Mouse (Mus musculus): ENCODE measurements around the gene Rptor. TPM values are rescaled to one million over a fixed set of nuclear protein-coding genes. Genes with fewer than 3 reads are reported as not detected.

Gene Rptor
- polyA plus RNA-seq, 1 experiment from 2014 or later: 11.3 TPM

- 100% methylated on average over 1 of the region's 1 CpGs for WGBS
- Histone ChIP-seq H3K36me3 (ENCODE audit: control insufficient read depth, insufficient read depth) (no peaks in the 10 kb centered on the region), H3K4me1 (replicated peaks; ENCODE audit: control insufficient read depth, insufficient read depth, low read length) (peaks cover 13% of the 10 kb centered on the region), H3K9me3 (ENCODE audit: control insufficient read depth, low read length) (no peaks in the 10 kb centered on the region), H3K4me2 (ENCODE audit: low read length) (no peak overlapping the region), H3K9ac (replicated peaks; ENCODE audit: low read depth, low read length) (no peak overlapping the region), H3K27me3 (replicated peaks; ENCODE audit: control insufficient read depth, insufficient read depth, low read length) (no peaks in the 10 kb centered on the region), H3K27ac (ENCODE audit: low read length) (no peak overlapping the region), H3K4me3 (replicated peaks; ENCODE audit: low read length) (no peak overlapping the region)
- no peak for ATAC-seq
Observed at GRCm38 (mm10) chr11:119794020-119794419, 191.3 kb downstream of the Rptor start.

GRCm38 (mm10) chr11:119794671-119795070, 192.0 kb downstream of the Rptor start:
- Histone ChIP-seq H3K4me3 (replicated peaks; ENCODE audit: low read length) (no peak overlapping the region), H3K27ac (ENCODE audit: low read length) (no peak overlapping the region), H3K9me3 (ENCODE audit: control insufficient read depth, low read length) (no peaks in the 10 kb centered on the region), H3K27me3 (replicated peaks; ENCODE audit: control insufficient read depth, insufficient read depth, low read length) (no peaks in the 10 kb centered on the region), H3K4me1 (replicated peaks; ENCODE audit: control insufficient read depth, insufficient read depth, low read length) (peaks cover 10% of the 10 kb centered on the region), H3K36me3 (ENCODE audit: control insufficient read depth, insufficient read depth) (no peaks in the 10 kb centered on the region), H3K9ac (replicated peaks; ENCODE audit: low read depth, low read length) (no peak overlapping the region), H3K4me2 (ENCODE audit: low read length) (no peak overlapping the region)
- WGBS: 81% methylated on average over 6 of the region's 6 CpGs
- no peak for ATAC-seq

GRCm38 (mm10) chr11:119796406-119796805, 193.7 kb downstream of the Rptor start:
- no peaks in the 10 kb centered on the region for H3K9me3 ChIP-seq (ENCODE audit: control insufficient read depth, low read length)
- ATAC-seq: no peak
- H3K36me3 ChIP-seq (ENCODE audit: control insufficient read depth, insufficient read depth): no peaks in the 10 kb centered on the region
- 53% methylated on average over 7 of the region's 7 CpGs for WGBS
- H3K27me3 ChIP-seq (replicated peaks; ENCODE audit: control insufficient read depth, insufficient read depth, low read length): no peaks in the 10 kb centered on the region
- 0 out of 2 replicates have a peak overlapping the region, but pooled peaks have one; percentile 14 for H3K27ac ChIP-seq (ENCODE audit: low read length)
- no peak overlapping the region for H3K4me3 ChIP-seq (replicated peaks; ENCODE audit: low read length)
- peaks cover 10% of the 10 kb centered on the region for H3K4me1 ChIP-seq (replicated peaks; ENCODE audit: control insufficient read depth, insufficient read depth, low read length)
- H3K9ac ChIP-seq (replicated peaks; ENCODE audit: low read depth, low read length): no peak overlapping the region
- H3K4me2 ChIP-seq (ENCODE audit: low read length): no peak overlapping the region

GRCm38 (mm10) chr11:119796846-119797245, 194.1 kb downstream of the Rptor start:
- no peak overlapping the region for H3K9ac ChIP-seq (replicated peaks; ENCODE audit: low read depth, low read length)
- no peak overlapping the region for H3K27ac ChIP-seq (ENCODE audit: low read length)
- H3K4me2 ChIP-seq (ENCODE audit: low read length): no peak overlapping the region
- no peaks in the 10 kb centered on the region for H3K36me3 ChIP-seq (ENCODE audit: control insufficient read depth, insufficient read depth)
- no peaks in the 10 kb centered on the region for H3K9me3 ChIP-seq (ENCODE audit: control insufficient read depth, low read length)
- no peak for ATAC-seq
- H3K4me1 ChIP-seq (replicated peaks; ENCODE audit: control insufficient read depth, insufficient read depth, low read length): peaks cover 10% of the 10 kb centered on the region
- no peaks in the 10 kb centered on the region for H3K27me3 ChIP-seq (replicated peaks; ENCODE audit: control insufficient read depth, insufficient read depth, low read length)
- H3K4me3 ChIP-seq (replicated peaks; ENCODE audit: low read length): no peak overlapping the region
- 91% methylated on average over 7 of the region's 7 CpGs for WGBS

- no peaks in the 10 kb centered on the region for H3K36me3 ChIP-seq (ENCODE audit: control insufficient read depth, insufficient read depth)
- no peak for ATAC-seq
- H3K27me3 ChIP-seq (replicated peaks; ENCODE audit: control insufficient read depth, insufficient read depth, low read length): no peaks in the 10 kb centered on the region
- no peak overlapping the region for H3K4me3 ChIP-seq (replicated peaks; ENCODE audit: low read length)
- peaks cover 10% of the 10 kb centered on the region for H3K4me1 ChIP-seq (replicated peaks; ENCODE audit: control insufficient read depth, insufficient read depth, low read length)
- no peak overlapping the region for H3K27ac ChIP-seq (ENCODE audit: low read length)
- no peaks in the 10 kb centered on the region for H3K9me3 ChIP-seq (ENCODE audit: control insufficient read depth, low read length)
- WGBS: 87% methylated on average over 2 of the region's 2 CpGs
- H3K9ac ChIP-seq (replicated peaks; ENCODE audit: low read depth, low read length): no peak overlapping the region
- no peak overlapping the region for H3K4me2 ChIP-seq (ENCODE audit: low read length)
Observed at GRCm38 (mm10) chr11:119799536-119799935, 196.8 kb downstream of the Rptor start.

- WGBS: 71% methylated on average over 1 of the region's 1 CpGs
- Histone ChIP-seq H3K9ac (replicated peaks; ENCODE audit: low read depth, low read length) (no peak overlapping the region), H3K27me3 (replicated peaks; ENCODE audit: control insufficient read depth, insufficient read depth, low read length) (no peaks in the 10 kb centered on the region), H3K9me3 (ENCODE audit: control insufficient read depth, low read length) (no peaks in the 10 kb centered on the region), H3K36me3 (ENCODE audit: control insufficient read depth, insufficient read depth) (no peaks in the 10 kb centered on the region), H3K27ac (ENCODE audit: low read length) (no peak overlapping the region), H3K4me1 (replicated peaks; ENCODE audit: control insufficient read depth, insufficient read depth, low read length) (no peaks in the 10 kb centered on the region), H3K4me3 (replicated peaks; ENCODE audit: low read length) (no peak overlapping the region), H3K4me2 (ENCODE audit: low read length) (no peak overlapping the region)
- no peak for ATAC-seq
Observed at GRCm38 (mm10) chr11:119801855-119802254, 199.2 kb downstream of the Rptor start.

GRCm38 (mm10) chr11:119802947-119803346, 200.2 kb downstream of the Rptor start:
- Histone ChIP-seq H3K4me2 (ENCODE audit: low read length) (no peak overlapping the region), H3K4me3 (replicated peaks; ENCODE audit: low read length) (no peak overlapping the region), H3K27me3 (replicated peaks; ENCODE audit: control insufficient read depth, insufficient read depth, low read length) (no peaks in the 10 kb centered on the region), H3K36me3 (ENCODE audit: control insufficient read depth, insufficient read depth) (no peaks in the 10 kb centered on the region), H3K9me3 (ENCODE audit: control insufficient read depth, low read length) (no peaks in the 10 kb centered on the region), H3K27ac (ENCODE audit: low read length) (no peak overlapping the region), H3K9ac (replicated peaks; ENCODE audit: low read depth, low read length) (no peak overlapping the region), H3K4me1 (replicated peaks; ENCODE audit: control insufficient read depth, insufficient read depth, low read length) (no peaks in the 10 kb centered on the region)
- WGBS: 62% methylated on average over 7 of the region's 7 CpGs
- ATAC-seq: no peak

- Histone ChIP-seq H3K4me3 (replicated peaks; ENCODE audit: low read length) (no peak overlapping the region), H3K4me2 (ENCODE audit: low read length) (no peak overlapping the region), H3K4me1 (replicated peaks; ENCODE audit: control insufficient read depth, insufficient read depth, low read length) (no peaks in the 10 kb centered on the region), H3K27me3 (replicated peaks; ENCODE audit: control insufficient read depth, insufficient read depth, low read length) (no peaks in the 10 kb centered on the region), H3K9ac (replicated peaks; ENCODE audit: low read depth, low read length) (no peak overlapping the region), H3K27ac (ENCODE audit: low read length) (no peak overlapping the region), H3K9me3 (ENCODE audit: control insufficient read depth, low read length) (no peaks in the 10 kb centered on the region), H3K36me3 (ENCODE audit: control insufficient read depth, insufficient read depth) (no peaks in the 10 kb centered on the region)
- no peak for ATAC-seq
- WGBS: 89% methylated on average over 3 of the region's 3 CpGs
Observed at GRCm38 (mm10) chr11:119804392-119804791, 201.7 kb downstream of the Rptor start.

GRCm38 (mm10) chr11:119805112-119805750, 202.5 kb downstream of the Rptor start:
- H3K4me3 ChIP-seq (replicated peaks; ENCODE audit: low read length): no peak overlapping the region
- ATAC-seq: no peak
- H3K27me3 ChIP-seq (replicated peaks; ENCODE audit: control insufficient read depth, insufficient read depth, low read length): no peaks in the 10 kb centered on the region
- H3K9me3 ChIP-seq (ENCODE audit: control insufficient read depth, low read length): no peaks in the 10 kb centered on the region
- H3K27ac ChIP-seq (ENCODE audit: low read length): no peak overlapping the region
- WGBS: 90% methylated on average over 10 of the region's 10 CpGs
- H3K36me3 ChIP-seq (ENCODE audit: control insufficient read depth, insufficient read depth): no peaks in the 10 kb centered on the region
- no peak overlapping the region for H3K9ac ChIP-seq (replicated peaks; ENCODE audit: low read depth, low read length)
- H3K4me1 ChIP-seq (replicated peaks; ENCODE audit: control insufficient read depth, insufficient read depth, low read length): no peaks in the 10 kb centered on the region
- H3K4me2 ChIP-seq (ENCODE audit: low read length): no peak overlapping the region

GRCm38 (mm10) chr11:119806539-119806938, 203.8 kb downstream of the Rptor start:
- no peak for ATAC-seq
- Histone ChIP-seq H3K9me3 (ENCODE audit: control insufficient read depth, low read length) (no peaks in the 10 kb centered on the region), H3K4me3 (replicated peaks; ENCODE audit: low read length) (no peak overlapping the region), H3K36me3 (ENCODE audit: control insufficient read depth, insufficient read depth) (no peaks in the 10 kb centered on the region), H3K4me2 (ENCODE audit: low read length) (no peak overlapping the region), H3K9ac (replicated peaks; ENCODE audit: low read depth, low read length) (no peak overlapping the region), H3K27ac (ENCODE audit: low read length) (no peak overlapping the region), H3K4me1 (replicated peaks; ENCODE audit: control insufficient read depth, insufficient read depth, low read length) (peaks cover 4% of the 10 kb centered on the region; the same call in 1 of the 2 replicates), H3K27me3 (replicated peaks; ENCODE audit: control insufficient read depth, insufficient read depth, low read length) (no peaks in the 10 kb centered on the region)
- WGBS: 92% methylated on average over 8 of the region's 8 CpGs
